Mouse (Mus musculus) C2C12 (cell line): ENCODE results near the gene Ddias.

Experiments used
- CEBPB ChIP-seq: IDR thresholded peaks from one replicate; pipeline ENCODE4 v1.6.1; 2011; ENCODE audit warnings: low read depth, mild to moderate bottlenecking, control low read depth, moderate library complexity
- CTCF ChIP-seq: IDR thresholded peaks from one replicate; pipeline ENCODE4 v1.5.1; 2011; ENCODE audit not compliant: control insufficient read depth, insufficient read depth, insufficient read length
- MAX ChIP-seq: IDR thresholded peaks from one replicate; pipeline ENCODE4 v1.6.1; 2011; ENCODE audit warnings: mild to moderate bottlenecking, control low read depth
- MYOD1 ChIP-seq: IDR thresholded peaks from one replicate; pipeline ENCODE4 v1.6.1; 2011; ENCODE audit warnings: low read depth; ENCODE audit not compliant: control insufficient read depth, insufficient read length
- MYOG ChIP-seq: IDR thresholded peaks from one replicate; pipeline ENCODE4 v1.6.1; 2011; ENCODE audit not compliant: control insufficient read depth, insufficient read length; ENCODE audit errors: extremely low read depth
- USF1 ChIP-seq: IDR thresholded peaks from one replicate; pipeline ENCODE4 v1.6.1; 2011; ENCODE audit warnings: low read depth, mild to moderate bottlenecking, control low read depth, moderate library complexity

DNA sequence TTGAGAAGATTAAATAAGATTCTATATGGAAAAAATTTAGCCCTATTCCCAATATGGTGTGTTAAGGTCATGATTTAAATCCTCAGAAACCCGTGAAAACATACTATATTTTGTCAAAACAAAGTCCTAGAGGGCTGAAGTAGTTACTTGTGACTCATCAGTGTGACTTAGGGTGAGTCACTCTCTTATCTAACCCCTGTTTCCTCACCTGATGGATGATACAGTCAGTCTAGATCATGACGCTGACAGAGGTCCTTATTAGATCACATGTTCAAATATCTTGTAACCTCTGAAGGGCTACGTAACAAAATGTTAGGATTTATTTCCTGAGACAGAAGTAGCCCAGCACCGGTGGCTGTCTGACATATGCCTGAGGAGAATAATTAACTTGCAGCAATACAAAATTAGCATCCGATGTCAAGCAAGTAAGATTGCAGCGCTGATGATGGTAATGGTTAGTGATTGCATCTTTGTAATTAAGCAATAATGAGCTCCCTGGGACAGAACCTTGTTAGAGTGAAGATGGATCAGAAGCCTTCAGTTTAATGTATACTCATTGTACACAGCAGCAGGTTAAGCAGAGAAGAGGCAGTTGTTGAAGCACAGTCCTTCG lies 62.3 kb downstream of the Ddias start:
- no peak for TF ChIP-seq MYOD1
- no peak for TF ChIP-seq USF1
- no peak for TF ChIP-seq CTCF
- no peak for TF ChIP-seq MAX
- TF ChIP-seq MYOG: no peak
- no peak for TF ChIP-seq CEBPB
